Mouse (Mus musculus) brown adipose tissue, adult 24 weeks (tissue): ENCODE data around the gene Fez2. TPM values are rescaled to one million over a fixed set of nuclear protein-coding genes. Genes with fewer than 3 reads are reported as not detected.

Source experiments
- H3K27ac ChIP-seq: fragments of 200-500 bp; replicated peaks from 2 replicates; pipeline ENCODE4 v1.5.1; 2012; ENCODE audit warnings: low read depth, mild to moderate bottlenecking, low read length
- H3K4me1 ChIP-seq: fragments of 200-500 bp; 2 replicates; pipeline ENCODE4 v1.6.1; 2012; ENCODE audit warnings: low read length, mixed read lengths; ENCODE audit not compliant: control insufficient read depth, insufficient read depth, insufficient read length
- H3K4me3 ChIP-seq: fragments of 200-500 bp; 2 replicates; pipeline ENCODE4 v1.5.1; 2012; ENCODE audit warnings: low read depth, mild to moderate bottlenecking, low read length, moderate library complexity; ENCODE audit not compliant: insufficient read depth
- polyA plus RNA-seq: library from polyadenylated mRNA; stranded (reverse); fragments of >200 nt; gene quantifications from 2 replicates; pipeline ENCODE4 v1.2.4, GENCODE M21; 2012; ENCODE audit not compliant: missing spikeins, insufficient read depth, insufficient read length

The Fez2 gene
- 42.9 and 53.3 TPM in 2 replicates for polyA plus RNA-seq

DNA sequence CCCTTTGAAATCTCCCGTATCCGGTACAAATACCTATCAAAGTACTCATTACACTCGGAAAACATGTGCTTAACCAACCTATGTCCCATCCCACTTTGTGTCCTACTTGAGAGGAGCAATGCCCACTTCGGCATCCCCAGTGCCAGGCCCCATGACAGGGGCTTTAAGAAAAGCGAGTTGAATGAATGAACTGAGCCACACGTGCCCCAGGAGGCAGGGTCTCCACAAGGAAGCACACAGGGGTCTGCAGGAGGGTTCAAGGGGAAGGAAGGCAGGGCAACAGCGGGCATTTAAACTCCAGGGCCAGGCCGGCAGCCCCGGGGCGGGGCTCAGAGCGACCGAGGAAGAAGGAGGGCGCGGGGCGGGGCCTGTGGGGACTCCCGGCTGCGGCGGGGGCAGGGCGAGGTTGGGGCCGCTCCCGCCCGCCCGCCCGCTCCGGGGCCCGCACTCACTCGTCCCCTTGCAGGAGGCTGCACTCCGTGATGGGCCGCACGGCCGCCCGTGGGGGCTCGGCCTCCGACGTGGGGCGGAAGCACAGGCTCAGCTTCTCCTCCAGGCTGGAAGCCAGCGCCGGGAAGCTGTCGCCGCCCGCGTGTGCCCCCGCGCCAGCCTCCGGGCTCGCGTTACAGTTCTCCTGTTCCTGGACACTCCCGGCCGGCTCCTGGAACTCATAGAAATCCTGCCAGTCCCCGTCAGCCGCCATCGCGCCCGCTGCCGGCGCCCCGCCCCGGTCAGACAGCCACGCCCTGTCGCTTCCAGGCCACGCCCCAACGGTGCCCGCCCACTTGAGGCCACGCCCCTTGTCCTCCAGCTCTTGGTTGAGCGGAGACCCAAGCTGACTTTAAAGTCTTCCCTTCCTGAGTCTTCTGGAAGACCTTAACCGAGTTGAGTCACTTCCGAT lies at the start of gene Fez2:
Fez2 (minus strand) TSS at position 772 of the 901 bp plus-strand sequence.
- H3K4me1 ChIP-seq, result peaks cover 22% of the 10 kb centered on the region; the same call in 1 of the 2 replicates
- peak within 1 kb of the TSS; percentile 95 for H3K27ac ChIP-seq
- H3K4me3 ChIP-seq, result peak within 1 kb of the TSS; percentile 93

GRCm38 (mm10) chr17:78465500-78465899 lies 47.5 kb upstream of the Fez2 start:
- H3K4me3 ChIP-seq, result no peak overlapping the region
- H3K4me1 ChIP-seq, result no peaks in the 10 kb centered on the region
- H3K27ac ChIP-seq, result no peak overlapping the region

DNA sequence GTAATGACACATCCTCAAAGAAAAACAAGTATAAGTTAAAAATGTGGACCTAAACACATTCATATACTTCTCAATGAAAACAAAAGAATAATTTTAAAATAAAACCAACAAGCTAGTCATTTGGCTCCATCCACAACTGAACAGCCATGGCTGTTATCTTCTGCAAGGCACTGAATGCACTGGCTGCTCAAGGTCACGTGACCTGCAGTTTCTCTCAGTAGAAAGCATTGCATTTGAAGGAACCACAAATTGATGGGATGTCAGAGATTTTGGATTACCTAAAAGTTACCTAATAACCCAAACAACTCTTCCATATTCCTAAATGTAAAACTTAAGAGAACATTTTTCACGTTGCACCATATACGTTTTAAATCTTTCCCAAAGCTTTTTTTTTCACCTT lies 47.1 kb upstream of the Fez2 start:
- no peaks in the 10 kb centered on the region for H3K4me1 ChIP-seq
- no peak overlapping the region for H3K4me3 ChIP-seq
- no peak overlapping the region for H3K27ac ChIP-seq

DNA sequence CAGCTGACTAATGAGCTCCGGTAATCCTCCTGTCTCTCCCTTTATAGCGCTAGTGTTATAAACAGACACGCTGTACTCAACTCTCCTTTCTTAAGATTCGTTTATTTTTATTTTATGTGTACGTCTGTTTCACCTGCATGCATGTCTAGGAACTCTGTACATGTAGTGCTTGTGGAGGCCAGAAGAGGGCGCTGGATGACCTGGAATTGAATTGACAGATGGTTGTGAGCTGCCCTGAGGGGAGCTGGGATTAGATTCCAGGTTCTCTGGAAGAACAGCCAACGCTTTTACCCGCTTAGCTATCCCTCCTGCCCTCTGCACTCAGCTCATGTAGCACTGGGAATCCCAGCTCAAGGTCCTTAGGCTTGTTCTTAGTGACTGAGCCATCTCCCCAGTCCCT lies 42.2 kb upstream of the Fez2 start:
- no peak overlapping the region for H3K4me3 ChIP-seq
- no peaks in the 10 kb centered on the region for H3K4me1 ChIP-seq
- H3K27ac ChIP-seq, result no peak overlapping the region

- no peak overlapping the region for H3K4me3 ChIP-seq
- H3K27ac ChIP-seq, result no peak overlapping the region
These were observed 37.6 kb upstream of the Fez2 start for GRCm38 (mm10) chr17:78455556-78455955.

DNA sequence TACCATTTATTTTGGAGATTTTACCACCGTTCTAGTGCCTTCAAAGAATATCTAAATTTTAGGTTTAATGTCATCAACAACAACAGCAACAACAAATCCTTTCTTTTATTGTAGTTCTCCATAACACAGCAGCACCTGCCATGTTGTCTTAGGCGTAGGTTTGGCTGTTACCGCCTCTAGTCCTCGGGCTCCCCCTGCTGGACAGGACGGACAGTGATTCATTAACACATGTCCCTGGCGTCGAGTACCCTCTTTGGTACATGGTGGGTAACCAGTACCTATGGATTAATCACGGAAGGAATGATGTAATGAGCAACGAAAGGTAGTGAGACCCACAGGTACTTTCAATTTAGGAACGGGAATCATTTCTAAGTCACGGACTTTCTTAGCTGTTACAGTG lies 37.2 kb upstream of the Fez2 start:
- H3K4me3 ChIP-seq, result no peak overlapping the region

More at GRCm38 (mm10) chr17:78455556-78455955, 37.6 kb upstream of the Fez2 start:
- H3K4me1 ChIP-seq, result peaks cover 4% of the 10 kb centered on the region

GRCm38 (mm10) chr17:78454189-78454977 lies 36.4 kb upstream of the Fez2 start:
- H3K4me1 ChIP-seq, result peaks cover 4% of the 10 kb centered on the region
- no peak overlapping the region for H3K4me3 ChIP-seq
- H3K27ac ChIP-seq, result no peak overlapping the region

More for the DNA sequence above, 37.2 kb upstream of the Fez2 start:
- H3K4me1 ChIP-seq, result peaks cover 4% of the 10 kb centered on the region
- H3K27ac ChIP-seq, result no peak overlapping the region

DNA sequence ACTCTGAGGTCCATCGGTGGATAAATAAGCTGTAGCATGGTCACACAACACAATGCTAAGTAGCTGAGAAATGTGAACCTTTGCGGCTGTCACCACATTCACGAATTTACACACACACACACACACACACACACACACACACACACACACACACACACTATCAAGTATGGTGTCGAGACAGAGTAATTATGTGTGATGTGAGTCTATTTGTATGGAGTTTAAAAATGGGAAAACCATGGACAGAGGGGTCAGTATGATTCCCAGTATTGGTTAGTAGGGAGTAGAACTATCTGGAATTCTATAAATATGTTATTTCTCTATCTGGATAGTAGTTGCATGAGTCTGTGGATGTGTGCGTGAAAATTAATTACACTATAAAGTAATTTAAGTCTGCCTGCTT lies 35.6 kb upstream of the Fez2 start:
- peaks cover 4% of the 10 kb centered on the region for H3K4me1 ChIP-seq
- no peak overlapping the region for H3K4me3 ChIP-seq
- no peak overlapping the region for H3K27ac ChIP-seq

DNA sequence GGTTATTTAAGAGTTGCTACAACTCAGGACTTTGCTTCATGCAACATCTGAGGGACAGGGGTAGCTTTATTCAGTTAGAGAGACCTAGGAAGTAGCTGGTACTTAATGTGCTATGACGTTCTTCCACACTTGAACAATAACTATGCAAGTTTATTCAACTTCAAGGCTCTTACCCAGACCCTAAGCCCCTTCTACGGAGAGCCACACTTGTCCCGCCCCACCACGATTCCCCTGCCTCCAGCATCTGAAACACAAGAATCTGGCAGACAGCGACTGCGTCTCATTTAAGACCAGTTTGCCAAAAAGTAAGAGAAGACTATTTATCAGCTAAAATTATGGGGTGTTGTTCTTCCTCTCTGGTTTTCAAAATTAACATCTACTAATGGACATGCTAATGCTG lies 33.9 kb upstream of the Fez2 start:
- H3K27ac ChIP-seq, result no peak overlapping the region
- no peak overlapping the region for H3K4me3 ChIP-seq
- peaks cover 4% of the 10 kb centered on the region for H3K4me1 ChIP-seq

DNA sequence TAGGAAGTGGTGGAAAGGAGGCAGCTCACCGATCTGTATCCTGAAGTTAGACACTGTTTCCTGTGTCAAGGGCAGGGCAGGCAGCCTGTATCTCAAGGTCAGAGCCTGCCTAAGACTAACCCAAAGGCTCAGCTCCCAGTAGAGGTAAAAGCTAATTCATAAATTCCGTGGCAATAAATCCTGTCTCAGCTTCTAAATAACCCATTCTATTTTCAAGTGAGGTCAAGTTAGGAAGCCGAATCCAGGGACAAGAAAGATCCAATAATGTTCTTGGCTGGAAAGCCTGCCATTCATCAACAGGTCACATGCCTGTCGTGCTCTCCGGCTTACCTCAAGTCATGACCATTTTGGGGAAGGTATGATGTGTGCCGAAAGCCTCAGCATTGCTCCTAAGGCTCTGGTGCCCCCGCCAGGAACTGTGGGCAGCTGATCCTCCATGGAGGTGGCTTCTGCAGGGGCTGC lies 33.4 kb upstream of the Fez2 start:
- Histone ChIP-seq H3K4me3 (no peak overlapping the region), H3K27ac (no peak overlapping the region), H3K4me1 (peaks cover 4% of the 10 kb centered on the region)

DNA sequence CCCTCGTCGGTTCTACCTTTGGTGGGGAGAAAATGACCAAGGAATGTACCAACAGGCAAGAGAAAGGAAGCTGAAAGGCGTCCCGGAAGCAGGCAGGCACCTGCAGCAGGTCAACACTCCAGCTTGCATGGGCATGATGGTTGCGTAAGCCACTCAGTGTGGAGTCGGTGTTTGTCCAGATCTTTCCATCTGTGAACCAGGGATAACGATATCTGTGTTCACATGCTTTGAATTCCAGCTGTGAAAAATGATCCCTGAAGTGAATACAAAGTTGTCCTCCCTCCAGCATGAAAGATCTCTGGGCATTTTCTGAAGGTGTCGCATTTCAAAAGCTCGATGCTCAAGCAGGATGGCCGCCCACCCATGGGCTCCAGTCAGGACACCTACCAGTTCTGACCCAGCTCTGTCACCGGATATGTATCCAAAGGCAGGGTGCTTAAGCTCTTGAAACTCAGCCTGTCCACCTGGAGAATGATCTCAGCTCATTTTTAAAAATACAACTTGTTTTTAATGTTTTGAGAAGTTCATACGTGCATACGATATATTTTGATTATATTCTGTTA lies 31.8 kb upstream of the Fez2 start:
- H3K27ac ChIP-seq, result no peak overlapping the region
- H3K4me1 ChIP-seq, result peaks cover 5% of the 10 kb centered on the region
- no peak overlapping the region for H3K4me3 ChIP-seq

- peaks cover 7% of the 10 kb centered on the region; the same call in 1 of the 2 replicates for H3K4me1 ChIP-seq
- H3K27ac ChIP-seq, result no peak overlapping the region
- no peak overlapping the region for H3K4me3 ChIP-seq
These were observed 26.9 kb upstream of the Fez2 start for GRCm38 (mm10) chr17:78444826-78445225.

- no peak overlapping the region for H3K4me3 ChIP-seq
- H3K27ac ChIP-seq, result no peak overlapping the region
- peaks cover 7% of the 10 kb centered on the region; the same call in 1 of the 2 replicates for H3K4me1 ChIP-seq
These were observed 22.8 kb upstream of the Fez2 start for GRCm38 (mm10) chr17:78440771-78441170.

GRCm38 (mm10) chr17:78437161-78437560 lies 19.2 kb upstream of the Fez2 start:
- H3K27ac ChIP-seq, result no peak overlapping the region
- H3K4me3 ChIP-seq, result no peak overlapping the region
- no peaks in the 10 kb centered on the region for H3K4me1 ChIP-seq

- H3K4me1 ChIP-seq, result no peaks in the 10 kb centered on the region
- no peak overlapping the region for H3K27ac ChIP-seq
These were observed 17.7 kb upstream of the Fez2 start for GRCm38 (mm10) chr17:78435661-78436060.

More at GRCm38 (mm10) chr17:78435661-78436060, 17.7 kb upstream of the Fez2 start:
- H3K4me3 ChIP-seq, result no peak overlapping the region
